Mouse (Mus musculus) frontal cortex, postnatal 14 days (tissue): ENCODE data around the gene Pigyl.
A peak's percentile ranks its signal among the peaks of the same experiment; 100 is the strongest.
"Not testable (repeated sequence)": the region's sequence is repeated elsewhere in the genome, so short reads cannot be mapped to it uniquely, and the experiment has no call there.

Experiments
- DNase-seq, 2 experiments: peaks; one replicate each; pipeline ENCODE4 v3.0.0; 2022; ENCODE audit warnings: low spot score in 2 of 2

Pigyl gene

DNA sequence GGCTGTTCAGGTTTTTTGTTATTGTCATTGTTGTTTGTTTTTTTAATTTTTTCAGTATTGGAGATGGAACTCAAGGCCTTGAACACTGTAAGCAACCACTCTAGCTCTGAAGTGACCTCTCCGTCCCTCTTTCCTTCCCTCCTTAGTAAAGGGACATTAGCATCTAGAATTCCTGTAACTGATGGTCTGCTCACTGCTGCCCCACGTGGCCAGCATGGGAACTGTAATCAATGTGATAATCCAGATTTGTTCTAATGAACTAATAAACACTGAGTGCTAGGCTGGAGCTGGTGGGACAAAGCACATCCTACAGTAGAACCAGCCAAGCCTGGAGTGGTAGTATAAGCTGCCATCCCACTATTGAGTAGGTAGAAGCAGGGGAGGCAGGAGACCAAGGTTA lies 18.2 kb upstream of the Pigyl start:
- DNase-seq: no peak

DNA sequence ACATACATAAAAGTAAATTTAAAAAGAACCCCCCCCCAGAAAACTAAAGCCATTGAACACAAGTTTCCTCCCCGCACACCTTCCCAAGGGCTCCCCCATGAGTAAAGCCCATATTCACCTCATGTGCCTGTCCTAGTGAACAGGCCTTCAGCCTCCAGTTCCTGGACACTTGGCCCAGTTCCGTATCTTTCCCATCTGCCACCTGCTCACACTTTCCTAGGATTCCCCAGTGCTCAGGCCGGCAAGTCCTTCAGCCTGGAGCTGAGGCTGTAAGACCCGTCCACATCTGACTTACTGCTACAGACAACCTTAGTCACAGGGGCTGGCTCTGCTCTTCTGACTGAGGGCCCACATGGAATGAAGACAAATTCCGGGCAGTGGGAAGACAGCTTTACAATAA lies 16.9 kb upstream of the Pigyl start:
- no peak for DNase-seq

DNA sequence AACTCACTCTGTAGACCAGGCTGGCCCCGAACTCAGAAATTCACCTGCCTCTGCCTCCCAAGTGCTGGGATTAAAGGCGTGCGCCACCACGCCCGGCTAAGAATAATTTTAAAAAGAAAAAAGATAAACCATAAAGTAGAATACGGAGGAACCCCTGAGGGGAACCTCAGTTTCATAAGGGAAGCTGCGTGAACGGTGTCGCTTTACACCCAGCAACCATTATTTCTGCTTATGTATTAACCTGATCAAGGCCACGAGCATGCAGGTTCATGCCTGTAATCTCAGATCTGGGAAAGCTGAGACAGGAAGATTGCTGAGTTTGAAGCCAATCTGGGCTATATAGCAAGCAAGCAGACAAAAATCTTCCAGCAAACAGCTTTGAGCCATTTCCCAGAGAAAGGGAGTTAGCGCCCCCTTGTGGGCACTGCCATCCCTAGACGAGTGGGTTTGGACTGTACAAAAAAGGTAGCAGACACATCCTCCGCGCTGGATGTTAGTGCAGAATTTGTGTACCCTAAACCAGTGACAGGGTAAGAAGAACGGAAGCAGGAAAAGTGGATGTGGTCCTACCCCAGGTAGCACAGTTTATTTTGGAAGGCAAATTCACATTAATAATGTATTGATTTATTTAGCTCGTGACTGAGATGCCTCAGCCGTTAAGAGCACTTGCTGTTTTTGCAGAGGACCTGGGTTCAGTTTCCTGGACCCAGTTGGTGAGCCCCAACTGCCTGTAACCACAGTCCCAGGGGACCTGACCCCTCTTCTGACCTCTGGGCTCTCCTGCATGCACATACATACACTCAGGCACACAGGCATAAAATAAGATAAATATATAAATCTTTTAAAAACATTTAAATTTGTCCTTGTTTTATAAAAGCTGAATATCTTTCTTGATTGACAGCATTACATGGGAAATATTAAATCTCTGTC lies 13.3 kb upstream of the Pigyl start:
- peak; percentile 72 to 90 for DNase-seq

DNA sequence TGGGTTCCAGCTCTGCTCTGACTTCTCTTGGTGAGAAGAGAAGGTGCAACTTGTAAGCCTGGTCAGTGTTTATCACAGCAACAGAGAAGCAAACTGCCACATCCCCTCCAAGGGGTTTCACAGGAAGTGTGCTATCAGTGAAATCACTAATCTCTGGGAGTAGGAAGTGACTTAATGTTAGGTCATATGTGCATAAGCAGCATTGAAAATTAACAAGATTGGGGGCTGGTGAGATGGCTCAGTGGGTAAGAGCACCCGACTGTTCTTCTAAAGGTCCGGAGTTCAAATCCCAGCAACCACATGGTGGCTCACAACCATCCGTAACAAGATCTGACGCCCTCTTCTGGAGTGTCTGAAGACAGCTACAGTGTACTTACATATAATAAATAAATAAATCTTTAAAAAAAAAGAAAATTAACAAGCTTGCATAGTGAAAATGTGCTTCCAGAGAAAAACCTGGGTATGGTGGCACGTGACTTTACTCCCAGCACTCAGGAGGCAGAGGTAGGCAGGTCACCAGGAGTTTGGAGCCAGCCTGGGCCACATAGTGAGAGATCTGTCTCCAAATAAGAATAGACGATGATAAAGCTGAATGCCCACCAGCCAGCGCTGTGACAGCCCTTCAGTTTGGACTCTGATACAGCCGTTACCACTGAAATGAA lies 12.2 kb upstream of the Pigyl start:
- no peak for DNase-seq

DNA sequence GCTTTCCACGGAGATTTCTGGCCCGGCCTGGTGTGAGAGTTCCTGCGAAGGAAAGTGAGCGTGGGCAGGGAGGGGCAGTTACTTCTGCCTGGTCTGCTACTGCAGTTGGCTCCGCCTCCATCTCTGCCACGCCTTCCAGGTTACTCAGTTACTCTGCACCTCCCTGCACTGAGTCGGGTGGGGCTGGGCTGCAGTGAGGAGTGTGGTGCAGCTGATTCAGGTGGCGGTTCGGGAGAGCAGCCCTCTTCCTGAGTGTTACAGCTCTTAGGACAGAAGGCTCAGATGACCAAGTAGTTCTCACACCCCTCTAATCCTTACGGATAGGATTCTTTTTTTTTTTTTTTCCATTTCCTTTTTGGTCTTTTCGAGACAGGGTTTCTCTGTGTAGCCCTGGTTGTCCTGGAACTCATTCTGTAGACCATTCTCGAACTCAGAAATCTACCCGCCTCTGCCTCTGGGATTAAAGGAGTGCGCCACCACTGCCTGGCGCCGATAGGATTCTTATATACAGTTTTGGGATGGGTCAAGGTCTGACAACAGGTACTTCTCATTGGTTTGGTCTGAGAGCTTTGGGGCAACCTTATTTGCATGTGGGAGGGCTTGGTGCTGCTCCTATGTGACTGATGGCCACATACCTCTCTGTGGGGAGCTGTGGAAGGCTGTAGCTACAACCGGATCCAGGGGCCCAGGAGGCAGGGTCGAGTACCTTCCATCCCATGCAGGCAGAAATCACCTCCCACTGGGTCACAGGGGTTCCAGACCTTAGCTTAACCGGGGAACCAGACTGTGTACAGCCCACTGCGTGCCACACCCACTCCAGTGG lies 7.0 kb upstream of the Pigyl start:
- DNase-seq: no peak

DNA sequence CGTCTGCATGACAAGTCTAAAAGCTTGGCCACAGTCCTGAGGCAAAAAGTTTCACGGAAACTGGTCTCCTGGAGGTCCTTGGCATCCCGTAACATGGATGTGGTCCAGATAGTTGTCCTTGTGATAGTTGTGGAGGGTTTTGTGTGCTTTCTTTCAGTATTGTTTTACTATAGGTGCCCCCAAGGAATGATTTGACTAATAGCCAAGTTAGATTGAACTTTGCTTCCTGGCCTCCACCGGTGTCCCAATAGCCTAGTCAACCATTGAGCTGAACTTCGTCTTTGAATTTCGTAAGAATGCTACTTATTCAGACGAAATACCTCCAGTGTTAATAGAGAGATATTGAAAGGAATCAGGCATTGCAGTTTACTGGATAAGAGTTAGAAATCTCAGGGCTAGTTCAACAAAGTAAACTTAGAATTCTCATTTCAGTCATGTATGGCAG lies 6.4 kb upstream of the Pigyl start:
- not testable (repeated sequence) for DNase-seq

DNA sequence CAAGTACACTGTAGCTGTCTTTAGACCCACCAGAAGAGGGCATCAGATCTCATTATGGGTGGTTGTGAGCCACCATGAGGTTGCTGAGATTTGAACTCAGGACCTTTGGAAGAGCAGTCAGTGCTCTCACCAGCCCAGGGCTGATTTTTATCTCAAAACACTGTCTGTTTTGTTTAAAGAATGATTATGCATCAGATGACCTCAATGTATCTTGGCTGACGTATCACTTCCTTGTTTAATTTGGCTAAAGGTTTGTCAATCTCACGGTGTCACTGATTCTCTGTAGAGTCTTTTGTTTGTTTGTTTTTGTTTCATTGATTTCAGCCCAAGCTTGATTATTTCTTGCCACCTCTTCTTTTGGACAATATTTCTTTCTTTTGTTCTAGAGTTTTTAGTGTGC lies 5.7 kb upstream of the Pigyl start:
- DNase-seq: no peak

DNA sequence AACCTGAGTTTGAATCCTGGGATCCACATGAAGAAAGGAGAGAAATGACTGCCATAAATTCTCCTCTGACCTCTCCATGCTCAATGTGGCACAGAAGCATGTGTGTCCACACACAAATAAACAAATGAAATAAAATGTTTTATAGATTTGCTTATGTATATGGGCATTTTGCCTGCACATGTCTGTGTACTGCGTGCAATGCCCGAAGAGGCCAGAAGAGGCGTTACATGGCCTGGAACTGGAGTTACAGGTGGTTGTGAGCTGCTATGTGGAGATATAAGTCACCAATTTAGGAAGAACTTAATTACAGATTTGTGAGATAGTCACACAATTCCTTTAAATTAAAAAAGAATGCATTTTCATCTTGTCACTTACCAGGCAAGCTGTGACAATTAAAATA lies 2.8 kb upstream of the Pigyl start:
- no peak for DNase-seq

DNA sequence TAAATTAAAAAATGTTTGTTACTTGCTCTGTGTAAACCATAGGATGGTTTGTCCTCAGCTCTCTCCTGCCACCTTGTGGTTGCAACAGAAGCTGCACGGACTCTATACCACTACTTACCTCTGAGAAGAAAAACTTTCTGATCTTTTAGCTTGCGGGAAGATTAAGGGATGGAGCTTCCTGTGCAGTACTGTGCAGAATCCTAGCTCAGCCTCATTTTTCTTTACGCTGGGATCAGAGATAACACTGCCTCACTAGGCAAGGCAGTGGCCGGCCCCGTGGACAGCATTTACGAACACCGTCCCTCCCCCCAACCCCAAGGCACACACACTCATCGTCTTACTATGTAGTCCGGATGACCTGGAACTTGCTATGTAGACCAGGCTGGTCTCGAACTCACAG lies 1.0 kb upstream of the Pigyl start:
- DNase-seq: peak in 1 of 2 experiments; percentile 56

DNA sequence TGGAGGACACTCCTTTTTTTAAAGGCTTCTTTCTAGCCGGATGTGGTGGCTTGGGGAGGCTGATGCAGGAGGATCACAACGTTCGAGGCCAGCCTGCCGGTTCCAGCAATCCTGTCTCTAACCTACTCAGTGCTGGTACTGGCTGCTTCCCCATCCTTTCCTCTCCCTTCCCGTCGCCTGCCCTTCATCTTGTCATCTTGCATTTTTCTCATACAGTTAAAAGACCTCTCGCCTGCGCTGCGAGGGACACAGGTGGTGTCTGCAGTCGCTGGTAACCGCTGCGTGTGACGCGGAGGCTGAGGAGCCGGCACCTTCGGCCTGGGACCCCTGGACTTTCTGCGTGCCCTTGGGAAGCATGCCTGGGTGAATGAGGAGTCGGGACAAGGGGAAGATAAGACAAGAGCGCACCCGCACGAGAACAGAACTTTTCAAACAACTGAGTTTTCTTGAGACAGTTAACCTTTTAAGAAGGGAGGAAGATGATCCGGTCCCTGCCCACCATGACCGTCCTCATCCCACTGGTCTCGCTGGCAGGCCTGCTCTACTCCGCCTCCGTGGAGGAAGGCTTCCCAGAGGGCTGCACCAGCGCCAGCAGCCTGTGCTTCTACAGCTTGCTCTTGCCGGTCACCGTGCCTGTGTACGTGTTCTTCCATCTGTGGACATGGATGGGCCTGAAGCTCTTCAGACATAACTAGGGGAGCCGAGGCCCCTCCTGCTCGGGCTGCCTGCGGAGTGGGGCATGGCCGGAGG lies 1.0 kb downstream of the Pigyl start:
- DNase-seq: peak in 1 of 2 experiments; percentile 6

DNA sequence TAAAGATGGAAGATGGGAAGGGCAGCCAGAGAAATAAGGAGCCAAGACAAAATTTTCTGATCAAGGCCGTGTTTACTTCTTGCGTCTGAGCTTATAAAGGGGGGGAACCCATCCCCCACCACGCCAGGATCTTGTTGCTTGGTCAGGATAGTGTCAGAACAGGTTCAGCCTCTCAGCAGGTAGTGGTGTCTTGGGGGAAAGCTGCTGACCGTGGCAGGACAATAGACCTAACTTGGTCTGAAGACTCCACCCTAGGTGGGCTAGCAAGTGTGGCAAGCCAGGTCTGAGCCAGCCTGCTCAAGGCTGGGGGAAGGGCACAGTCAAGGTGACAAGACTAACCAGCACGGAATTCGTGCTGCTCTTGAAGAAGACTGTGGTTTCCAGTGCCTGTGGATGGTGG lies 4.7 kb downstream of the Pigyl start:
- no peak for DNase-seq

DNA sequence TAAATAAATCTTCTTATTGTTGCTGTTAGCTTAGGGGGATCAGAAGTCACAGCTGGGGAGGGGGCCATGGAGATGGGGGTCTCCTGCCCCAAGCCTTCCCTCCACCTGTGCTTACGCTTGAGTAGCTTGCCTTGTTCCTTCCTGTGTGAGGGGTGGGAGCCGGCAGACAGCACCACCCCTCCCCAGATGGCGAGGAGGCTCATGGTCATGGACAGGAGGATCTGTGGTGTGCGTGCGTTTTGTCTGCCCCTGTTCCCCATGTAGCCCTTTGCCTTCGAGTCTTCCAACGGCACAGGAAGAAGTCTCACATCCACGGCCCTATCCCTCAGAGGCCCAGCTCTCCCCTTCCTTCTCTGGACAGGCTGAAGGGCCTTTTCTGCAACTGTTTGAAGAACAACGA lies 5.7 kb downstream of the Pigyl start:
- DNase-seq: no peak

DNA sequence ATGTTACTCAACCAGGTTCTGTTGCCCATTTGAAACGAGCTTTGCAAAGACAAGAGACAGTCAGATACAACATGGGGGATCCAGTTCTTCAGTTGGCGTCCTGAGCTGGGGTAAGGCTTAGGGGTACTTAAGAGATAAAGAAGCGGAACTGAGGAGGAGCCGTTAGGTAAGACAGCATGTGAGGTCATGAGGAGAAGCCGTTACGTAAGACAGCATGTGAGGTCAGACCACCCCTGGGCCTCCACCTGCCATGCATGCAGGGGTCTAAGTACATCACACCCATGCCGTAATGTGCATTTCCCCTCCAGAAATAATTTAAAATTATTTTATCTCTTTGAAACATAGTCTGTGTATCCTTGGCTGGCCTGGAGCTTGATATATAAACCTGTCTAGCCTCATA lies 6.3 kb downstream of the Pigyl start:
- no peak for DNase-seq

DNA sequence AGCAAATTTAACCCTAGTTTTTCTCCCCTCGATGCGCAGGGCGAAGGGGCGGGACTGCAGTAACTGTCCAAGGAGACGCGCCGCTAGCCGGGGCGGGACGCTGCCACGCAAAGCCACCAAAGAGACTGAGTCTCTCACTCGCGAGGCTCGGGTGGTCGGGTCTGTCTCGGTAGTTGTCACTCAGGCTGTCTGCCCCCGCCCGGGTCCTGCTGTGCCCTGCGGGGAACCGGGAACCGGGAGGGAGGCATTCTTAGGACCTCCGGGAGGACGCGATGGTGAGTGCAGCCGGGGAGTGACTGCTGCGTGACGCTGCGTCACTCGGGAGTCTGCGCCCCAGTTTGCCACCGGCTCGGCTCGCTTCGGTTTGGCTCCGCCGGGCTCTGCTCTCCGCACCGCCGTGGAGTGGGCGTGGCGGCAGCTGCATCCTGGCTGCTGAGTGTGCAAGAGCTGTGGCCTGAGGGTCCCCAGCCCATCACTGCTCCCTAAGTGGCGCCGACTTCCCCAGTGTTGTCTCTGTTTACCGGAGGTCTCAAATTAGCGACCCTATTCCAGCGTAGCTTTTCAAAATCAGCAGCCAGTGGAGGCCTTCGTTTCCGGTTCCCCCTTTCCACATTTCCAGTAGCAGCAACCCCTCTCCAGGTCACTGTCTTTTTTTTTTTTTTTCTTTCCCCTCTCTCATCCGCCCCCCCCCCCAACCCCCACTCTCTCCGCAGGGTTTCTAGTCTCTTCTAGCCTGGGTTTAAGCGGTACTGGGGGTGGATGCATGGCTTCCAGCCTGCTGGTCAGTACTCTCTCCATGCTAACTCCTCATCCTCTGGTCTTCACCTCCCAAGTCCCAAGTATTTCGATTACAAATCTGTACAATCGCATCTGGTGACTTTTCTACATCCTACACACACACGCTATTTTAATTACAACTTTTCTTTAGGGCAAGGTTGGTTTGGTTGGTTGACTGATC lies 8.3 kb downstream of the Pigyl start:
- peak; percentile 21 to 46 for DNase-seq

DNA sequence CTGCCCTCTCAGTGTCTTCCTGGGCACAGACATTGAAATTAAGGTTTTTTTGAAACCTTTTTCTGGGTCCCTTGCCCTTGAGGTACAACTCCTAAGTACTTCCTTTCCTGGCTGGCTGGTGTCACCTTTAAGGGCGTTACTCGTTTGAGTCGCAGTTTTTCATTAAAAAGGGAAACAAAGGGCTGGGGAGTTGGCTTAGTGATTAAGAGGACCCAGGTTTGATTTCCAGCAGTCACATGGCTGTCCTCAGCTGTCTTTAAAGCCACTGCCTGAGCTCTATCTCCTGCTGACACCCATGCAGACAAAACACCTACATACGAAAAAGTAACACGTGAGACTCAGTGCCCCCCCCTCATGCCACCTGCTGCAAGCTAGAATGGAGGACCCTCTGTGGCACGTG lies 9.3 kb downstream of the Pigyl start:
- no peak for DNase-seq

DNA sequence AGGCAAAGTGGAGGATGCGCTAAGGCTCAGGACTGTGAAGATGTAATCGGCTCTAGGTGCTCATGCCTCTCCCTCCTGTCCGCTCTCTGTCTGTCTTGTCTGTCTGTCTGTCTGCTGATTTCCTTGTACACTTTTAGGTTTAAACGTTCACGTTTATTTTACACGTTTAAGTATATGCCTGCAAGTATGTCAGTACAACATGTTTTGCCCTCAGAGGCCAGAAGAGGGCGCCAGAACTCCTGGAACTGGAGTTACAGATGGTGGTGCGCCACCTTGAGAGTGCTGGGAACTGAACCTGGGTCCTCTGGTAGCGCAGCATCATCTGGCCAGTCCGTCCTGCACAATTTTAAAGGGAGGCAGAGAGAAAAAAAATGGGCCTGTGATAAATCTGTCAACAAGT lies 10.0 kb downstream of the Pigyl start:
- DNase-seq: no peak

DNA sequence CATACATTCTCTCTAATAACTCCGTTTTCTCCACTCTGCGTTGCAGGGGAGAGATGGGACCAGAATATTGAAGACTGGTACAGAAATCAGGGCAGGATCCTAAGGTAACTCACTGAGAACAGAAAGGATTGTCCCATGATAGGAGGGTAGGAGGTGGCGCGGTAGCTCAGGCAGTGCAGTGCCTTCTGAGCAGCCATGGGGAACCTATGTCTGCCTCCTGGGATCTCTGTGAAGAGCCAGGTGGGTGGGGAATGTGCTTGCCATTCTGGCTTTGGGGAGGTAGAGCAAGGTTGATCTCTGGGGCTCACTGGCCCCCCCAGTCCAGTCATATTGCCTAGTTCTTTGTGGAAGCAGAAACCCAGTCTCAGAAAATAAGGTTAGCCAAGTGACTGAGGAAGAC lies 11.1 kb downstream of the Pigyl start:
- DNase-seq: no peak

DNA sequence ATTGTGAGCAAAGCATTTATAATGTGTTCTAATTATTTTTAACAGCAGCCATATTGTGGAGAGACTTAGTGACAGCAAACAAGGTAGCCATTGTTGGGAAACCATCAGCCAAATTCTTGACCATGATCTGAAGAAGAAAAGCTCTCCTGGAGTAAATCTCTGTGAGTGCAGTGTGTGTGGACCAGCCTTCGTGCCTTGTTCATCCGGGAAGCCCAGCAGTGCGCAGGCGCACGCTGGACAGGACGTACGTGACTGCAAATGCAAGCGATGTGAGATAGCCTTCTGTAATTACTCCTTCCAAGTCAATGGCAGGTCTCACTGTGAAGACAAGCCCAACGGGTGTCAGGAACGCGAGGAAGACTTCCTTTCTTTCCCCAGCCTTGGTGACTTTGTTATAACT lies 12.7 kb downstream of the Pigyl start:
- DNase-seq: no peak

DNA sequence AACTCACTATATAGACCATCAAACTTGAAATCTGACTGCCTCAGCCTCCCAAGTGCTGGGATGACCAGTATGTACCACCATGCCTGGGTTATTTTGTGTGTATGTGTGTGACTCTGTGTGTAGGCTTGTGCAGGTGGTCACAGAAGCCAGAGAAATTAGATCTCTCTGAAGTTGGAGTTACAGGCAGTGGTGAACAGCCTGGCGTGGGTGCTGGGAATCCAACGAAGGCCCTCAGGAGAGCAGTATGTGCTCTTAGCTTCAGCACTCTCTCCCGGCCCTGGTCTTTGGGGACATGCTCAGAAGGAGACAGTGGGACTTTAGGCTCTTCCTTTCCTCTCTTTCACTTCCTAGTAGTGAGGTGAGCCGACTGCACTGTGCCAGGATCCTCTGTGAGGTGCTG lies 15.7 kb downstream of the Pigyl start:
- no peak for DNase-seq

DNA sequence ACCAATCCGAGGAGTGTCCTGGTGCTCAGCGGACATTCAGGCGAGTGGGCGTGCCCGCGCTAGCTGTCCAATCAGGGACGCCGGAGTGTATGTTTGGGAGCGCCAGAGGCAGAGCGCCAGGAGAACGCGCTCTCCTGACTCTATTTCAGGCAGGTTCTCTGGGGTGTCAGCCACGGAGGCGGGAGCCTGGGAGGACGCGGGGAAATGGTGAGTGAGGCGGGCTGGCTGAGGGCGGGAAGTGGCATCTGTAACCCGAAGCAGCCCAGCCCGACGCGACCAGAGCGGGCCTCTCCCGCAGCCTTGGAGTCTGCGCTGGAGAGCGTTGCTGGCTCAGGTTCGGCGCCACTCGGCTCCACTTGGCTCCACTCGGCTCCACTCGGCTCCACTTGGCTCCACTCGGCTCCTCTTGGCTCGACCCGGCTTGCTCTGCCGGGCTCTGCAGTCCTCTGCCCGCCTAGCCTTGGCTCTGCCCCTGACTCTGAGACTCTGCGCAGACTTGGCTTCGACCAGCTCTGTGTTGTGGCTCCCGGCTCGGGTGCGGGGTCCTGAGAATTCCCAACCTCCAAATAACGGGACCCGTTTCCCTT lies 31.5 kb downstream of the Pigyl start, which contains the start of gene Zfp872:
Gene Zfp872, plus strand, starts transcription at position 66 of the 587 bp plus-strand sequence.
- DNase-seq: peak; percentile 15 to 23
